Mouse (Mus musculus) adrenal gland, postnatal 14 days (tissue): Measurements from ENCODE around the gene Suz12. TPM values are rescaled to one million over a fixed set of nuclear protein-coding genes. Genes with fewer than 3 reads are reported as not detected.

Source experiments
- DNase-seq: peaks from one replicate; pipeline ENCODE4 v3.0.0; 2021; ENCODE audit warnings: mixed read lengths
- total RNA-seq: library from RNA; stranded (reverse); gene quantifications from 2 replicates; pipeline ENCODE4 v1.2.3, GENCODE M21; 2021

Suz12 gene
- total RNA-seq, 1 experiment from 2014 or later: 53.4 TPM

- DNase-seq: no peak
Observed at GRCm38 (mm10) chr11:80075608-80076277, 82.8 kb downstream of the Suz12 start.

GRCm38 (mm10) chr11:80077784-80078545, 85.1 kb downstream of the Suz12 start:
- DNase-seq: no peak

- no peak for DNase-seq
Observed at GRCm38 (mm10) chr11:80078831-80079230, 85.9 kb downstream of the Suz12 start.

- no peak for DNase-seq
Observed at GRCm38 (mm10) chr11:80079751-80080150, 86.8 kb downstream of the Suz12 start.

GRCm38 (mm10) chr11:80080381-80080825, 87.5 kb downstream of the Suz12 start:
- DNase-seq: no peak

DNA sequence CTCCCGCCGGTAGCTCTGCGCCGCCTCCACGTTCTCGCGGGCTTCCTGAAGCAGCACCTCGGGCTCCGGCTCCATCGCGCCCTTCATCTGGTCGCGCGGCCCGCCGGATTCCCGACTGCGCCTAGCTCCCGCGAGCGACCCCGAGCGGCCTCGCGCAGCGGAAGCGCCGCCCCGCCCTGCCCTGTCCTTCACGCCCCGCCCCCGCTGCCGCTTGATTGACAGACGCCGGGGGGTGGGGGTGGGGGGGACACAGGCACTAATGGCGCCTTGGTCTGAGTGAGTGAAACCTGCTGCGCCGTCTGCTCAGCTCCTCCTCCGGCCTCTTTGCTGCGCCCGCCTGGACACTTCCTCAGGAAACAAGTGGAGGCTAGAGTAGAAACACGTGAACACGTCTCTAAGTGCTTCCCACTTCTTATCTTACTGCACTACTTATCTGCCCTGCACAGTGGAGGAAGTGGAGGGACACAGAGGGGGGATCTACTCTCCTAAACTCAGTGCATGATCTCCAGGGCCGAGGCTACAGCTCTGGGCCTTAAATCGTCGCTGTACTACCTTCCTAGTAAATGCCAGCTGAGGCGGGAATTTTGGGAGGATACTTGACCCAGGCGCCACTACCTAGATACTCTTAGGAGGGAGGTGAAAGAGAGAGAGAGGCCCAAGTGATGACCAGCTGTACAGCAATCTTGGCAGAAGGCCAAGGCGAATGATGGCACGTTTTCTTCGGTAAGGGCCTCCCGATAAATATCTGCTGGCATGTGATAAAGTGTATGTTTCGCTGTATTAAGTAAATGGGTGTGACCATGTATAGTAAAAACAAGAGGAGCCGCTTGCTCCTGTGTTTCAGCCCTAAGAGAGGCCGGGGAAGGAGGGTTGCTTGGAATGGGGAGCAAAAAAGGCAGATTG, 88.2 kb downstream of the Suz12 start, which contains the start of gene Crlf3:
Gene Crlf3 (minus strand): TSS at position 166 of the 903 bp plus-strand sequence.
- peak; percentile 98 for DNase-seq

DNA sequence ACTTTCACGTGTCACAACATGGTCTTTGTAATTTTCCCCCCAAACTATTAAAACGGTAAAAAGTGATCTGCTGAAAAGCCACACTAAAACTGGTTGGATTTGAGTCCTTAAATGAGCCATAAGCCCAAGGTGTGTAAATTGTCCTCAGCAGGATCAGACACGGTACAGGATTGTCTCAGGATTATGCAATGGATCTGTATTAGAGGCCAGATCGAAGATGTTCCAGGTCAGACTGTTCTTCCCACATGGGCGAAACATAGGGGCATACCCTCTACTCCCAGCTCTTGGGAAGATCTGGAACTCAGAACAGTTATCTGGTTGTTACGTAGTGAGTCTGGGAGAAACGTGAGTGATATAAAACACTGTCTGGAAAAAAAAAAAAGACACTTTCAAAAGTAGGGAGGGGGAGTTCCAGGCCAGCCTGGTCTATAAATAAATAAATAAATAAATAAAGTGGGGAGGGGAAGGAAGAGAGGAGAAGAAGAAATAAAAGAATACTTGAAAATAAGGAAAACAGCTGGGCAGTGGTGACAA, 88.9 kb downstream of the Suz12 start:
- no peak for DNase-seq

Other genes with a start within 250 kb of the Suz12 start
- 36.8 and 37.0 TPM in 2 replicates for gene Utp6, start 30.7 kb upstream of the Suz12 start, total RNA-seq
- 21.5 and 32.2 TPM in 2 replicates for gene Crlf3, start 87.9 kb downstream of the Suz12 start, total RNA-seq
- gene Atad5, start 96.3 kb downstream of the Suz12 start, total RNA-seq: 4.6 and 4.7 TPM in 2 replicates
- 18.6 and 22.1 TPM in 2 replicates for gene Tefm, start 149.1 kb downstream of the Suz12 start, total RNA-seq
- gene Adap2, start 161.0 kb downstream of the Suz12 start, total RNA-seq: 13.6 and 13.9 TPM in 2 replicates
- 7.8 and 9.4 TPM in 2 replicates for gene Rnf135, start 190.7 kb downstream of the Suz12 start, total RNA-seq
- 66.5 and 69.1 TPM in 2 replicates for gene Rhot1, start 215.9 kb downstream of the Suz12 start, total RNA-seq